Mouse (Mus musculus) C2C12 (cell line): ENCODE data around the gene Tmem191c. TPM values are rescaled to one million over a fixed set of nuclear protein-coding genes. Genes with fewer than 3 reads are reported as not detected.

Experiments
- H3K27me3 ChIP-seq: one replicate; pipeline ENCODE4 v1.6.1; 2011; ENCODE audit not compliant: control insufficient read depth, insufficient read depth, insufficient read length
- H3K36me3 ChIP-seq: one replicate; pipeline ENCODE4 v1.6.1; 2011; ENCODE audit not compliant: control insufficient read depth, insufficient read depth
- H3K4me3 ChIP-seq: one replicate; pipeline ENCODE4 v1.5.1; 2011; ENCODE audit warnings: mild to moderate bottlenecking, control low read depth; ENCODE audit not compliant: poor library complexity, insufficient read depth, severe bottlenecking
- H3K79me2 ChIP-seq: one replicate; pipeline ENCODE4 v1.6.1; 2011; ENCODE audit not compliant: control insufficient read depth, insufficient read depth
- H3K79me3 ChIP-seq: one replicate; pipeline ENCODE4 v1.6.1; 2011; ENCODE audit warnings: low read depth, control low read depth
- H3ac ChIP-seq: one replicate; pipeline ENCODE3; 2011; ENCODE audit warnings: low read depth; ENCODE audit not compliant: control insufficient read depth, insufficient read length
- CEBPB ChIP-seq: IDR thresholded peaks from one replicate; pipeline ENCODE4 v1.6.1; 2011; ENCODE audit warnings: low read depth, mild to moderate bottlenecking, control low read depth, moderate library complexity
- CTCF ChIP-seq: IDR thresholded peaks from one replicate; pipeline ENCODE4 v1.5.1; 2011; ENCODE audit not compliant: control insufficient read depth, insufficient read depth, insufficient read length
- FOSL1 ChIP-seq: IDR thresholded peaks from one replicate; pipeline ENCODE4 v1.8.0; 2011; ENCODE audit warnings: mild to moderate bottlenecking, low read length; ENCODE audit not compliant: poor library complexity, insufficient read depth, severe bottlenecking
- MAX ChIP-seq: IDR thresholded peaks from one replicate; pipeline ENCODE4 v1.6.1; 2011; ENCODE audit warnings: mild to moderate bottlenecking, control low read depth
- MYOD1 ChIP-seq: IDR thresholded peaks from one replicate; pipeline ENCODE4 v1.6.1; 2011; ENCODE audit warnings: low read depth; ENCODE audit not compliant: control insufficient read depth, insufficient read length
- MYOG ChIP-seq: IDR thresholded peaks from one replicate; pipeline ENCODE4 v1.6.1; 2011; ENCODE audit not compliant: control insufficient read depth, insufficient read length; ENCODE audit errors: extremely low read depth
- USF1 ChIP-seq: IDR thresholded peaks from one replicate; pipeline ENCODE4 v1.6.1; 2011; ENCODE audit warnings: low read depth, mild to moderate bottlenecking, control low read depth, moderate library complexity
- polyA plus RNA-seq: library from polyadenylated mRNA; unstranded; fragments of >200 nt; fragmentation: generic; extraction: Trizol; gene quantifications from one replicate; pipeline ENCODE4 v1.2.1, GENCODE M21; 2012; ENCODE audit warnings: missing spikeins

The Tmem191c gene
- polyA plus RNA-seq, 1 experiment: 1.3 TPM

- Histone ChIP-seq H3ac (peak overlapping the region; percentile 77), H3K27me3 (no peaks in the 10 kb centered on the region), H3K4me3 (peak overlapping the region; percentile 74)
Measured at GRCm38 (mm10) chr16:17234499-17234895, 41.4 kb upstream of the Tmem191c start.

GRCm38 (mm10) chr16:17234916-17235665, 40.8 kb upstream of the Tmem191c start:
- no peak overlapping the region for H3ac ChIP-seq
- TF ChIP-seq MYOD1 (no peak), CTCF (no peak), USF1 (no peak), FOSL1 (no peak)
- H3K79me3 ChIP-seq: peaks cover 9% of the 10 kb centered on the region
- peaks cover 48% of the 10 kb centered on the region for H3K79me2 ChIP-seq
- H3K36me3 ChIP-seq: no peaks in the 10 kb centered on the region
- peak overlapping the region; percentile 19 for H3K4me3 ChIP-seq
- H3K27me3 ChIP-seq: no peaks in the 10 kb centered on the region

More at GRCm38 (mm10) chr16:17234499-17234895, 41.4 kb upstream of the Tmem191c start:
- peaks cover 48% of the 10 kb centered on the region for H3K79me2 ChIP-seq
- H3K36me3 ChIP-seq: no peaks in the 10 kb centered on the region
- H3K79me3 ChIP-seq: peaks cover 9% of the 10 kb centered on the region
- TF ChIP-seq MAX (no peak), MYOG (no peak), FOSL1 (no peak), CEBPB (no peak), MYOD1 (no peak), CTCF (no peak), USF1 (no peak)

- H3K79me2 ChIP-seq: peaks cover 48% of the 10 kb centered on the region
- TF ChIP-seq USF1: no peak
- no peak for TF ChIP-seq CTCF
- TF ChIP-seq MYOD1: no peak
- TF ChIP-seq MAX: no peak
- no peak for TF ChIP-seq MYOG
- TF ChIP-seq FOSL1: no peak
- TF ChIP-seq CEBPB: no peak
- peaks cover 9% of the 10 kb centered on the region for H3K79me3 ChIP-seq
- no peak overlapping the region for H3K4me3 ChIP-seq
- H3K36me3 ChIP-seq: no peaks in the 10 kb centered on the region
- H3K27me3 ChIP-seq: no peaks in the 10 kb centered on the region
- H3ac ChIP-seq: no peak overlapping the region
Measured at GRCm38 (mm10) chr16:17237634-17238033, 38.2 kb upstream of the Tmem191c start.

- H3K79me2 ChIP-seq: peaks cover 40% of the 10 kb centered on the region
- H3ac ChIP-seq: no peak overlapping the region
- TF ChIP-seq USF1: no peak
- no peak for TF ChIP-seq FOSL1
- TF ChIP-seq CEBPB: no peak
- no peak for TF ChIP-seq CTCF
- TF ChIP-seq MAX: no peak
- TF ChIP-seq MYOG: no peak
- no peak for TF ChIP-seq MYOD1
- peaks cover 9% of the 10 kb centered on the region for H3K79me3 ChIP-seq
- no peaks in the 10 kb centered on the region for H3K27me3 ChIP-seq
- H3K4me3 ChIP-seq: no peak overlapping the region
- H3K36me3 ChIP-seq: no peaks in the 10 kb centered on the region
Measured at GRCm38 (mm10) chr16:17239409-17239808, 36.5 kb upstream of the Tmem191c start.

- Histone ChIP-seq H3K79me2 (peaks cover 20% of the 10 kb centered on the region), H3K4me3 (no peak overlapping the region), H3K79me3 (peaks cover 3% of the 10 kb centered on the region), H3K27me3 (no peaks in the 10 kb centered on the region), H3ac (no peak overlapping the region), H3K36me3 (no peaks in the 10 kb centered on the region)
- no peak for TF ChIP-seq USF1
- TF ChIP-seq CEBPB: no peak
- no peak for TF ChIP-seq CTCF
- no peak for TF ChIP-seq FOSL1
- no peak for TF ChIP-seq MYOG
Measured at GRCm38 (mm10) chr16:17243731-17244130, 32.1 kb upstream of the Tmem191c start.
